Mouse (Mus musculus) heart, postnatal 0 days (tissue): ENCODE data around the gene Slit1. TPM values are rescaled to one million over a fixed set of nuclear protein-coding genes. Genes with fewer than 3 reads are reported as not detected.

Experiments used
- ATAC-seq: fragments of 200-750 bp; cut with Nextera tagmentation; 2 replicates; pipeline ENCODE4 v1.8.0; 2017; ENCODE audit warnings: low read depth, moderate number of reproducible peaks, moderate library complexity; ENCODE audit not compliant: insufficient read depth
- DNase-seq: peaks from one replicate; pipeline ENCODE4 v3.0.0-alpha.2; 2016; ENCODE audit warnings: low spot score
- H3K27ac ChIP-seq: fragments of 300-500 bp; sonication (generic); 2 replicates; pipeline ENCODE4 v1.5.1; 2014; ENCODE audit warnings: low read depth, mild to moderate bottlenecking
- H3K27me3 ChIP-seq: fragments of 300-500 bp; sonication (generic); 2 replicates; pipeline ENCODE4 v1.6.1; 2014; ENCODE audit warnings: low read length, mixed read lengths; ENCODE audit not compliant: control insufficient read depth, insufficient read depth
- H3K36me3 ChIP-seq: fragments of 300-500 bp; sonication (generic); replicated peaks from 2 replicates; pipeline ENCODE4 v1.6.1; 2014; ENCODE audit warnings: low read length, mixed read lengths; ENCODE audit not compliant: control insufficient read depth, insufficient read depth
- H3K4me1 ChIP-seq: fragments of 300-500 bp; sonication (generic); 2 replicates; pipeline ENCODE4 v1.6.1; 2014; ENCODE audit warnings: antibody characterized with exemption; ENCODE audit not compliant: control insufficient read depth, insufficient read depth
- H3K4me2 ChIP-seq: fragments of 300-500 bp; sonication (generic); 2 replicates; pipeline ENCODE4 v1.6.1; 2014; ENCODE audit warnings: low read depth, mild to moderate bottlenecking, low read length, moderate library complexity
- H3K4me3 ChIP-seq: fragments of 300-500 bp; sonication (generic); 2 replicates; pipeline ENCODE4 v1.5.1; 2014; ENCODE audit warnings: low read depth, low read length
- H3K9ac ChIP-seq: fragments of 300-500 bp; sonication (generic); replicated peaks from 2 replicates; pipeline ENCODE4 v1.6.1; 2014; ENCODE audit warnings: low read depth, low read length, mixed read lengths
- H3K9me3 ChIP-seq: fragments of 300-500 bp; sonication (generic); replicated peaks from 2 replicates; pipeline ENCODE4 v1.6.1; 2016; ENCODE audit warnings: low read length; ENCODE audit not compliant: control insufficient read depth
- CTCF ChIP-seq: IDR thresholded peaks from 2 replicates; pipeline ENCODE4 v1.5.1; 2016; ENCODE audit warnings: antibody characterized with exemption, control low read depth, low read depth
- EP300 ChIP-seq: IDR thresholded peaks from 2 replicates; pipeline ENCODE4 v1.6.1; 2016; ENCODE audit warnings: antibody characterized with exemption, low read depth
- WGBS: fragments of 180-500 bp; shearing (Covaris S2); extraction: QIAGEN DNeasy Blood & Tissue Kit; methylation state at CpG from one replicate; pipeline ENCODE4 v1.1.7; 2014; 5-methylcytosine and 5-hydroxymethylcytosine counted together
- polyA plus RNA-seq: library from polyadenylated mRNA; unstranded; fragments of >200 nt; fragmentation: Nextera tagmentation; extraction: Ambion mirVana; gene quantifications from 2 replicates; pipeline ENCODE4 v1.2.1, GENCODE M21; 2015
- total RNA-seq: library from RNA; depleted of rRNA; stranded (reverse); fragments of >200 nt; gene quantifications from 2 replicates; pipeline ENCODE4 v1.2.3, GENCODE M21; 2014; ENCODE audit warnings: low replicate concordance

The Slit1 gene
- total and polyA plus RNA-seq, 2 experiments from 2014 or later, result 0.61 TPM; not detected in 1

DNA sequence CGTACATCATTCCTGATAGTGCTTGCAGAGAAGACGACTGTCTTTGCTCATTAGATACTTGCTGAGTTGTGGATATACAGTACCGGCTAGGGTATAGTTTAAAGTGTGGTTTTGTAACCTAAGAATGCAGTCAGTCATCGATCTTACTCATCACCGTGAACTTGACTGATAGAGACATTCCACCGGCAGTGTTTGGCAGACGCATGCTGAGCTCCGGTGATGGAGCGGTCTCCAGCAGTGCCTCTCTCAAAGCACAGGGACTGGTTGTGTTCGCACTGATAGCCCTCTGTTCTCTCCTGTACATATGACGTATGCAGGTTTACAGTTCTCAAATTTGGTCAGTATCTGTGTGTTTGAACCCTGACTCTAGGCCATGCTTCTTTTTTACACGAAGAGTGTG lies 151.7 kb downstream of the Slit1 start:
- no peak for DNase-seq
- no peaks in the 10 kb centered on the region for H3K9me3 ChIP-seq
- no peak overlapping the region for H3K27ac ChIP-seq
- H3K27me3 ChIP-seq, result no peaks in the 10 kb centered on the region
- ATAC-seq, result no peak
- H3K36me3 ChIP-seq, result no peaks in the 10 kb centered on the region
- TF ChIP-seq CTCF (no peak), EP300 (no peak)
- no peak overlapping the region for H3K9ac ChIP-seq
- no peaks in the 10 kb centered on the region for H3K4me1 ChIP-seq
- WGBS, result 35% methylated on average over 12 of the region's 12 CpGs
- no peak overlapping the region for H3K4me2 ChIP-seq
- no peak overlapping the region for H3K4me3 ChIP-seq

- H3K27me3 ChIP-seq, result no peaks in the 10 kb centered on the region
- TF ChIP-seq CTCF, result no peak
- no peak for TF ChIP-seq EP300
- DNase-seq (no peak), ATAC-seq (no peak)
- WGBS, result 80% methylated on average over 8 of the region's 8 CpGs
- H3K9ac ChIP-seq, result no peak overlapping the region
- H3K4me2 ChIP-seq, result no peak overlapping the region
- H3K4me3 ChIP-seq, result no peak overlapping the region
- H3K27ac ChIP-seq, result no peak overlapping the region
- H3K4me1 ChIP-seq, result no peaks in the 10 kb centered on the region
- peaks cover 13% of the 10 kb centered on the region for H3K36me3 ChIP-seq
- no peaks in the 10 kb centered on the region for H3K9me3 ChIP-seq
Measured at GRCm38 (mm10) chr19:41589681-41590080, 153.8 kb downstream of the Slit1 start.

- DNase-seq (no peak), ATAC-seq (no peak)
- no peak overlapping the region for H3K4me2 ChIP-seq
- no peak overlapping the region for H3K27ac ChIP-seq
- H3K4me3 ChIP-seq, result no peak overlapping the region
- H3K9me3 ChIP-seq, result no peaks in the 10 kb centered on the region
- peaks cover 18% of the 10 kb centered on the region for H3K36me3 ChIP-seq
- TF ChIP-seq CTCF, result no peak
- no peak for TF ChIP-seq EP300
- H3K27me3 ChIP-seq, result no peaks in the 10 kb centered on the region
- 80% methylated on average over 7 of the region's 7 CpGs for WGBS
- no peaks in the 10 kb centered on the region for H3K4me1 ChIP-seq
- no peak overlapping the region for H3K9ac ChIP-seq
Measured at GRCm38 (mm10) chr19:41589026-41589425, 154.4 kb downstream of the Slit1 start.

- H3K9me3 ChIP-seq, result no peaks in the 10 kb centered on the region
- DNase-seq (no peak), ATAC-seq (no peak)
- H3K4me2 ChIP-seq, result no peak overlapping the region
- no peaks in the 10 kb centered on the region for H3K27me3 ChIP-seq
- H3K27ac ChIP-seq, result no peak overlapping the region
- H3K9ac ChIP-seq, result no peak overlapping the region
- H3K4me1 ChIP-seq, result no peaks in the 10 kb centered on the region
- H3K36me3 ChIP-seq, result peaks cover 32% of the 10 kb centered on the region
- WGBS, result 86% methylated on average over 20 of the region's 20 CpGs
- H3K4me3 ChIP-seq, result no peak overlapping the region
- TF ChIP-seq CTCF, result no peak
- TF ChIP-seq EP300, result no peak
Measured at GRCm38 (mm10) chr19:41587431-41588222, 155.8 kb downstream of the Slit1 start.

DNA sequence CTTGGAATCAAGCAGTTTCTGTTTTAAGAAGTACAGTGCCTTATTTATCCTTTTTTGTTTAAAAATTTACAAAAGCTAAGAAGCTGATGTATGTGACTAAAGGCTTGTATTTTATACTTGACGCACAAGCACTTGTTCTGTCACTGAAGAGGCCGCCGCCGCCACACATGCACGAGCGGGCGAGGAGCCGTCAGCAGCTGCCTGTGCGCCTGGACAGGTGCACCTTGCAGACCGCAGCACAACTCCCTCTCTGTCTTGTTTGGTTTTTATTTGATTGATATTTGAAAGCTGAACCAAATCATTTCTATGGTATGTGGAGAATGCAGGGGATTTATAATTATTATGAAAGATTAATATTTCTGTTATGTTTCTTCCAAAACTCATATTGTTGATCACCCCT lies 156.7 kb downstream of the Slit1 start:
- TF ChIP-seq EP300 (no peak), CTCF (no peak)
- H3K27me3 ChIP-seq, result no peaks in the 10 kb centered on the region
- H3K27ac ChIP-seq, result no peak overlapping the region
- no peak overlapping the region for H3K4me3 ChIP-seq
- no peak overlapping the region for H3K4me2 ChIP-seq
- H3K36me3 ChIP-seq, result peaks cover 41% of the 10 kb centered on the region
- no peak for ATAC-seq
- H3K4me1 ChIP-seq, result no peaks in the 10 kb centered on the region
- no peak overlapping the region for H3K9ac ChIP-seq
- DNase-seq, result no peak
- H3K9me3 ChIP-seq, result no peaks in the 10 kb centered on the region
- WGBS, result 88% methylated on average over 10 of the region's 10 CpGs

DNA sequence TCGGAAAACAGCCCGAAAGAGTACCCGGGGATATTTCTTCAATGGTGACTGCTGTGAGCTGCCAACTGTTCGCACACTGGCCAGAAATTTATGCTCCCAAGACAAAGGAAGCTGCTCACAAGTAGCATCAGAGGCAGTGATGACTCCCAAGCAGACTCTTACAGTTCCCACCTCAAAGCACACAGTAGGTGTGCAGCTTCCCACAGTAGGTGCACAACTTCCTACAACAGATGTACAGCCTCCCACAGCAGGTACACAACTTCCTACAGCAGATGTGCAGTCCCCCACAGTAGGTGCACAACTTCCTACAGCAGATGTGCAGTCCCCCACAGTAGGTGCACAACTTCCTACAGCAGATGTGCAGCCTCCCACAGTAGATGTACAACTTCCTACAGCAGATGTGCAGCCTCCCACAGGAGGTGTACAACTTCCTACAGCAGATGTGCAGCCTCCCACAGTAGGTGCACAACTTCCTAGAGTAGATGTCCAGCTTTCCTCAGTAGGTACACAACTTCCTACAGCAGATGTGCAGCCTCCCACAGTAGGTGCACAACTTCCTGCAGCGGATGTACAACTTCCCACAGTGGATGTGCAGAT lies 160.4 kb downstream of the Slit1 start:
- H3K9me3 ChIP-seq, result no peaks in the 10 kb centered on the region
- TF ChIP-seq CTCF (no peak), EP300 (no peak)
- no peak overlapping the region for H3K4me3 ChIP-seq
- H3K4me1 ChIP-seq, result no peaks in the 10 kb centered on the region
- H3K36me3 ChIP-seq, result peaks cover 44% of the 10 kb centered on the region
- WGBS, result 96% methylated on average over 5 of the region's 5 CpGs
- H3K27ac ChIP-seq, result no peak overlapping the region
- H3K4me2 ChIP-seq, result no peak overlapping the region
- DNase-seq (no peak), ATAC-seq (no peak)
- H3K9ac ChIP-seq, result no peak overlapping the region
- H3K27me3 ChIP-seq, result no peaks in the 10 kb centered on the region
